Mouse (Mus musculus): ENCODE measurements around the gene Syne4. TPM values are rescaled to one million over a fixed set of nuclear protein-coding genes. Genes with fewer than 3 reads are reported as not detected.

The Syne4 gene
- polyA plus RNA-seq, 1 experiment from 2014 or later: 29.2 TPM

DNA sequence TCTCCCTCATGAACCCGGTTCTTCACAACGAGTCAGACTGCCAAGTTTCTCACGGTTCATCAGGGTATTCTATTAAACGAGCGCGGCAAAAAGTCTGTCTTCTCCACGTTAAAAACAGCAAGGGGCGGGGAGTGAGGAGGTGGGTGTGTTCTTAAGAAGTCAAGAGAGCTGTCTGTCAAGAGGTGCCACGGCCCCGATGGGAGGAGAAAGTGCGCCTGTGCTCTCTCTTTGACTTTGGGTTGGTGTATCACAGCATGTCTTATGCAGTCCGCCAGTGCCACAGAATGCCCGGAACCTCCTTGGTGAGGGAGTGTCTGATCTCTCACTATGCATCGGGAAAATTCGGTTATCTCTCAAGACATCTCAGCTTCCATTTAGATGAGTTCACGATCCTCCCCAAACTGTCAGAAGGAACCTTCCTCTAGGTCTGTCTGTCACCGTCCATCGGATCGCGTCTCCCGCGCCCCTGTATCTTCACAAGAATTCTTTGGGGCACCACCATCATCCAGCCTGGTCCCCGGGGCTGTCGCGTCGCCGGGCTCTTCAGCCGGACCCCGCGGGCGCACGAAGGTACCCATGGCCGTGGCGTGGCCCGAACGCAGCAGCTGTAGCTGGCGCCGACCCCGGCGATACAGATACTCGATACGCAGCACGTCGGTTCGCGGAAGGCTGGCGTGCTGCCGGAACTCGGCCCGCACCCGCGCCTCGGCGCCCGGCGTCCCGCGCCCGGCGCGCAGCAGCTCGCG is 7.1 kb downstream of the Syne4 start, which contains the start of gene E130208F15Rik:
Gene E130208F15Rik (plus strand): TSS at position 202 of the 746 bp plus-strand sequence.
- peak within 1 kb of the TSS; percentile 53; the same call in 1 of the 2 replicates for H3K27ac ChIP-seq (ENCODE audit: low read depth, low read length)
- no peaks in the 10 kb centered on the region for H3K27me3 ChIP-seq (ENCODE audit: control insufficient read depth, insufficient read depth, low read length)
- peak within 1 kb of the TSS; percentile 88 for H3K9ac ChIP-seq (ENCODE audit: low read length)
- DNase-seq (ENCODE audit: low spot score): peak; percentile 72
- peak within 1 kb of the TSS; percentile 86 for H3K4me2 ChIP-seq (ENCODE audit: low read depth, low read length, severe bottlenecking)
- peaks cover 6% of the 10 kb centered on the region; the same call in 1 of the 2 replicates for H3K4me1 ChIP-seq (replicated peaks; ENCODE audit: control insufficient read depth, insufficient read depth, low read length)
- peak within 1 kb of the TSS; percentile 82 for H3K4me3 ChIP-seq (ENCODE audit: low read depth, low read length)
- H3K36me3 ChIP-seq (ENCODE audit: control insufficient read depth, insufficient read depth, low read length): no peaks in the 10 kb centered on the region
- peak; percentile 69 for ATAC-seq (replicated peaks; ENCODE audit: low FRiP score)
- under 1% methylated on average over 63 of the region's 63 CpGs for WGBS
- no peaks in the 10 kb centered on the region; the same call in 1 of the 2 replicates for H3K9me3 ChIP-seq (ENCODE audit: control insufficient read depth, low read length)

- Histone ChIP-seq H3K4me1 (replicated peaks; ENCODE audit: control insufficient read depth, insufficient read depth, low read length) (peaks cover 6% of the 10 kb centered on the region; the same call in 1 of the 2 replicates), H3K4me2 (ENCODE audit: low read depth, low read length, severe bottlenecking) (peak overlapping the region; percentile 86), H3K27me3 (ENCODE audit: control insufficient read depth, insufficient read depth, low read length) (no peaks in the 10 kb centered on the region), H3K9me3 (ENCODE audit: control insufficient read depth, low read length) (no peaks in the 10 kb centered on the region; the same call in 1 of the 2 replicates), H3K4me3 (ENCODE audit: low read depth, low read length) (peak overlapping the region; percentile 82), H3K27ac (ENCODE audit: low read depth, low read length) (peak overlapping the region; percentile 53; the same call in 1 of the 2 replicates), H3K9ac (ENCODE audit: low read length) (peak overlapping the region; percentile 88), H3K36me3 (ENCODE audit: control insufficient read depth, insufficient read depth, low read length) (no peaks in the 10 kb centered on the region)
- peak; percentile 97 for DNase-seq (ENCODE audit: low spot score)
- WGBS: under 1% methylated on average over 20 of the region's 20 CpGs
- peak; percentile 99 for ATAC-seq (replicated peaks; ENCODE audit: low FRiP score)
These were observed 7.7 kb downstream of the Syne4 start for GRCm38 (mm10) chr7:30322285-30322667.

- 38% methylated on average over 6 of the region's 6 CpGs for WGBS
- no peak overlapping the region; the same call in 1 of the 2 replicates for H3K27ac ChIP-seq (ENCODE audit: low read depth, low read length)
These were observed 8.3 kb downstream of the Syne4 start for GRCm38 (mm10) chr7:30322865-30323264.

DNA sequence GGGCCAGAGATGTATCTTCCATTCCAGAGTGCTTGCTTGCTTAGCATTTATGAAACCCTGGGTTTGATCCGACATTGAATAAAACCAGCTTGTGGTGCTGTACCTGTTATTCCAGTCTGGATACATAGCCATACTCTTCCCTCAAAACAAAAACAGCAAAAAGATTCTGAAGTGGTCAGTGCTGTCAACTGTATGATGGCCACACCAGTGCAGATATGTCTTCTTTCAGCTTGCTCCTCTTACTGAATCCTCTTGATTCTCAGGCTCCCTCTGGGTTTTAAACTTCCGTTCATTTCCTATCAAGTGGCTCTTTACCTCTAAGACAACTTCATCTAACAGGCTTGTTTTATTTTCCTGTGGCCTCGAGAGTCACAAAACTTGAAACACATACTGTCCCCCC is 9.2 kb downstream of the Syne4 start, which contains the start of gene Sdhaf1:
Gene Sdhaf1 (minus strand): TSS at position 101 of the 400 bp plus-strand sequence.
- no peaks in the 10 kb centered on the region for H3K27me3 ChIP-seq (ENCODE audit: control insufficient read depth, insufficient read depth, low read length)
- H3K4me1 ChIP-seq (replicated peaks; ENCODE audit: control insufficient read depth, insufficient read depth, low read length): peaks cover 6% of the 10 kb centered on the region; the same call in 1 of the 2 replicates
- no peaks in the 10 kb centered on the region for H3K36me3 ChIP-seq (ENCODE audit: control insufficient read depth, insufficient read depth, low read length)
- no peak for ATAC-seq (replicated peaks; ENCODE audit: low FRiP score)
- H3K4me2 ChIP-seq (ENCODE audit: low read depth, low read length, severe bottlenecking): peak within 1 kb of the TSS; percentile 57
- H3K9ac ChIP-seq (ENCODE audit: low read length): peak within 1 kb of the TSS; percentile 88
- no peak for DNase-seq (ENCODE audit: low spot score)
- no peaks in the 10 kb centered on the region; the same call in 1 of the 2 replicates for H3K9me3 ChIP-seq (ENCODE audit: control insufficient read depth, low read length)
- H3K4me3 ChIP-seq (ENCODE audit: low read depth, low read length): peak within 1 kb of the TSS; percentile 82
- WGBS: 80% methylated on average over 3 of the region's 3 CpGs
- no peak within 1 kb of the TSS; the same call in 1 of the 2 replicates for H3K27ac ChIP-seq (ENCODE audit: low read depth, low read length)

More at GRCm38 (mm10) chr7:30322865-30323264, 8.3 kb downstream of the Syne4 start:
- H3K4me2 ChIP-seq (ENCODE audit: low read depth, low read length, severe bottlenecking): peak overlapping the region; percentile 57
- peaks cover 6% of the 10 kb centered on the region; the same call in 1 of the 2 replicates for H3K4me1 ChIP-seq (replicated peaks; ENCODE audit: control insufficient read depth, insufficient read depth, low read length)
- no peaks in the 10 kb centered on the region for H3K27me3 ChIP-seq (ENCODE audit: control insufficient read depth, insufficient read depth, low read length)
- ATAC-seq (replicated peaks; ENCODE audit: low FRiP score): no peak
- no peak for DNase-seq (ENCODE audit: low spot score)
- no peaks in the 10 kb centered on the region; the same call in 1 of the 2 replicates for H3K9me3 ChIP-seq (ENCODE audit: control insufficient read depth, low read length)
- H3K9ac ChIP-seq (ENCODE audit: low read length): peak overlapping the region; percentile 88
- no peaks in the 10 kb centered on the region for H3K36me3 ChIP-seq (ENCODE audit: control insufficient read depth, insufficient read depth, low read length)
- peak overlapping the region; percentile 82 for H3K4me3 ChIP-seq (ENCODE audit: low read depth, low read length)

GRCm38 (mm10) chr7:30324300-30324944 is 9.8 kb downstream of the Syne4 start:
- 87% methylated on average over 5 of the region's 5 CpGs for WGBS
- no peak for DNase-seq (ENCODE audit: low spot score)
- Histone ChIP-seq H3K36me3 (ENCODE audit: control insufficient read depth, insufficient read depth, low read length) (no peaks in the 10 kb centered on the region), H3K9me3 (ENCODE audit: control insufficient read depth, low read length) (no peaks in the 10 kb centered on the region; the same call in 1 of the 2 replicates), H3K27ac (ENCODE audit: low read depth, low read length) (no peak overlapping the region), H3K4me2 (ENCODE audit: low read depth, low read length, severe bottlenecking) (no peak overlapping the region), H3K4me1 (replicated peaks; ENCODE audit: control insufficient read depth, insufficient read depth, low read length) (peaks cover 6% of the 10 kb centered on the region; the same call in 1 of the 2 replicates), H3K4me3 (ENCODE audit: low read depth, low read length) (no peak overlapping the region), H3K9ac (ENCODE audit: low read length) (no peak overlapping the region), H3K27me3 (ENCODE audit: control insufficient read depth, insufficient read depth, low read length) (no peaks in the 10 kb centered on the region)
- ATAC-seq (replicated peaks; ENCODE audit: low FRiP score): no peak

DNA sequence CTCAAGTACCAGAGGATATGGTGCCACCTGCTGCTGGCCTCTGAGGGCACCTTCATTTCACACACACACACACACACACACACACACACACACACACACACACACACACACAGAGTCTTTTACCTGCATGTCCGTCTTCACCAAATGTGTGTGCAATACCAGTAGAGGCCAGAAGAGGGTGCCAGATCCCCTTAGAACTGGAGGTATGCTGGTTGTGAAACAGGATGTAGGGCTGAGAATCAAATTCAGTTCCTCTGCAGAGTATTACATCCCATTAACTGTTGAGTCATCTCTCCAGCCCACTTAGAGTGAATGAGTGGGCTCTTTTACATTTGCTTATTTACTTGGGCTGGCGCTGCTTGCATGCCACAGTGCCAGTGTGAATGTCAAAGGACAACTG is 10.8 kb downstream of the Syne4 start:
- H3K4me3 ChIP-seq (ENCODE audit: low read depth, low read length): no peak overlapping the region
- H3K9me3 ChIP-seq (ENCODE audit: control insufficient read depth, low read length): no peaks in the 10 kb centered on the region; the same call in 1 of the 2 replicates
- 36% methylated on average over 2 of the region's 2 CpGs for whole genome bisulfite sequencing
- no peak overlapping the region for H3K4me2 ChIP-seq (ENCODE audit: low read depth, low read length, severe bottlenecking)
- H3K9ac ChIP-seq (ENCODE audit: low read length): no peak overlapping the region
- peak; percentile 74 for DNase-seq (ENCODE audit: low spot score)
- no peak for ATAC-seq (replicated peaks; ENCODE audit: low FRiP score)
- H3K36me3 ChIP-seq (ENCODE audit: control insufficient read depth, insufficient read depth, low read length): no peaks in the 10 kb centered on the region
- peaks cover 6% of the 10 kb centered on the region; the same call in 1 of the 2 replicates for H3K4me1 ChIP-seq (replicated peaks; ENCODE audit: control insufficient read depth, insufficient read depth, low read length)
- no peaks in the 10 kb centered on the region for H3K27me3 ChIP-seq (ENCODE audit: control insufficient read depth, insufficient read depth, low read length)
- H3K27ac ChIP-seq (ENCODE audit: low read depth, low read length): no peak overlapping the region

- Histone ChIP-seq H3K4me1 (replicated peaks; ENCODE audit: control insufficient read depth, insufficient read depth, low read length) (peaks cover 4% of the 10 kb centered on the region; the same call in 1 of the 2 replicates), H3K9me3 (ENCODE audit: control insufficient read depth, low read length) (no peaks in the 10 kb centered on the region; the same call in 1 of the 2 replicates), H3K9ac (ENCODE audit: low read length) (no peak overlapping the region), H3K4me2 (ENCODE audit: low read depth, low read length, severe bottlenecking) (no peak overlapping the region), H3K27me3 (ENCODE audit: control insufficient read depth, insufficient read depth, low read length) (no peaks in the 10 kb centered on the region), H3K27ac (ENCODE audit: low read depth, low read length) (no peak overlapping the region), H3K4me3 (ENCODE audit: low read depth, low read length) (no peak overlapping the region), H3K36me3 (ENCODE audit: control insufficient read depth, insufficient read depth, low read length) (no peaks in the 10 kb centered on the region)
- DNase-seq (ENCODE audit: low spot score) (no peak), ATAC-seq (replicated peaks; ENCODE audit: low FRiP score) (no peak)
These were observed 11.8 kb downstream of the Syne4 start for GRCm38 (mm10) chr7:30326427-30326826.

DNA sequence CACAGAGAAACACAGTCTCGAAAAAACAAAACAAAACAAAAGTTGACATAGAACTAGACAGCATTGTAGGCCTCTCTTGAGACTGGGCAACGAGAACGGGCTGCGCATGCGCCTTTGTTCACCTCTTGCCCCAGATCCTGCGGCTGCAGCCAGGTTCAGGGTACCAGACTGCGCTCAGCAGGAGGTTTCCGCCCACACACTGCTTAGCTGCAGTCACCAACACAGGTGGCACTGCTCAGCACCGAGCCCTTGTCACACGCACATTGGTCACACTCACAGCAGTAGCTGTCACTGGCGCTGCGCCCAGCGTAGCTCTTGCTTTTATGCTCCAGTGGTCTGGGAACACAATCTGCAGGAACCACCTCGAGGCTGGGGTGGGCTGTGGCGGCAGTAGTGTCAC is 12.5 kb downstream of the Syne4 start:
- peaks cover 4% of the 10 kb centered on the region; the same call in 1 of the 2 replicates for H3K4me1 ChIP-seq (replicated peaks; ENCODE audit: control insufficient read depth, insufficient read depth, low read length)
- H3K9me3 ChIP-seq (ENCODE audit: control insufficient read depth, low read length): no peaks in the 10 kb centered on the region; the same call in 1 of the 2 replicates
- ATAC-seq (replicated peaks; ENCODE audit: low FRiP score) (no peak), DNase-seq (ENCODE audit: low spot score) (no peak)
- H3K4me2 ChIP-seq (ENCODE audit: low read depth, low read length, severe bottlenecking): no peak overlapping the region
- H3K9ac ChIP-seq (ENCODE audit: low read length): no peak overlapping the region
- H3K4me3 ChIP-seq (ENCODE audit: low read depth, low read length): no peak overlapping the region
- H3K36me3 ChIP-seq (ENCODE audit: control insufficient read depth, insufficient read depth, low read length): no peaks in the 10 kb centered on the region
- WGBS: 71% methylated on average over 15 of the region's 15 CpGs
- no peaks in the 10 kb centered on the region for H3K27me3 ChIP-seq (ENCODE audit: control insufficient read depth, insufficient read depth, low read length)
- no peak overlapping the region for H3K27ac ChIP-seq (ENCODE audit: low read depth, low read length)
